Mouse (Mus musculus) hindbrain, embryonic 12.5 days (tissue): ENCODE data around the gene Setd2. TPM values are rescaled to one million over a fixed set of nuclear protein-coding genes. Genes with fewer than 3 reads are reported as not detected.

Source experiments
- ATAC-seq: fragments of 200-750 bp; cut with Nextera tagmentation; 2 replicates; pipeline ENCODE4 v1.8.0; 2017; ENCODE audit warnings: moderate TSS enrichment; ENCODE audit not compliant: low FRiP score
- H3K27ac ChIP-seq: fragments of 300-500 bp; sonication (generic); 2 replicates; pipeline ENCODE4 v1.5.1; 2016; ENCODE audit warnings: mild to moderate bottlenecking
- H3K27me3 ChIP-seq: fragments of 300-500 bp; sonication (generic); 2 replicates; pipeline ENCODE4 v1.6.1; 2016; ENCODE audit warnings: mild to moderate bottlenecking
- H3K36me3 ChIP-seq: fragments of 300-500 bp; sonication (generic); 2 replicates; pipeline ENCODE4 v1.6.1; 2016; ENCODE audit warnings: mild to moderate bottlenecking
- H3K4me1 ChIP-seq: fragments of 300-500 bp; sonication (generic); 2 replicates; pipeline ENCODE4 v1.6.1; 2016
- H3K4me2 ChIP-seq: fragments of 300-500 bp; sonication (generic); replicated peaks from 2 replicates; pipeline ENCODE4 v1.6.1; 2016; ENCODE audit warnings: mild to moderate bottlenecking
- H3K4me3 ChIP-seq: fragments of 300-500 bp; sonication (generic); 2 replicates; pipeline ENCODE4 v1.5.1; 2016; ENCODE audit warnings: mild to moderate bottlenecking
- H3K9ac ChIP-seq: fragments of 300-500 bp; sonication (generic); 2 replicates; pipeline ENCODE4 v1.6.1; 2016; ENCODE audit warnings: mild to moderate bottlenecking, moderate library complexity
- H3K9me3 ChIP-seq: fragments of 300-500 bp; sonication (generic); replicated peaks from 2 replicates; pipeline ENCODE4 v1.6.1; 2016; ENCODE audit warnings: mild to moderate bottlenecking
- WGBS: fragments of 180-500 bp; shearing (Covaris S2); methylation state at CpG from one replicate; pipeline ENCODE4 v1.1.7; 2016; 5-methylcytosine and 5-hydroxymethylcytosine counted together
- polyA plus RNA-seq: library from polyadenylated mRNA; unstranded; fragments of >200 nt; fragmentation: Nextera tagmentation; extraction: Ambion mirVana; gene quantifications from 2 replicates; pipeline ENCODE4 v1.2.1, GENCODE M21; 2016

Gene Setd2
- polyA plus RNA-seq = 48.7 and 49.7 TPM in 2 replicates

- Histone ChIP-seq H3K9ac (peak within 1 kb of the TSS; percentile 91), H3K4me2 (peak within 1 kb of the TSS; percentile 83), H3K27me3 (no peaks in the 10 kb centered on the region), H3K4me1 (peaks cover 26% of the 10 kb centered on the region), H3K4me3 (peak within 1 kb of the TSS; percentile 97), H3K9me3 (no peaks in the 10 kb centered on the region), H3K27ac (peak within 1 kb of the TSS; percentile 100), H3K36me3 (no peaks in the 10 kb centered on the region)
- ATAC-seq = peak; percentile 67
- WGBS = under 1% methylated on average over 62 of the region's 109 CpGs
Observed at GRCm38 (mm10) chr9:110532538-110533291, at the start of gene Setd2. Gene Setd2 (plus strand): TSS chr9:110532597.

GRCm38 (mm10) chr9:110488841-110489240 lies 43.6 kb upstream of the Setd2 start:
- H3K9me3 ChIP-seq = 0 out of 2 replicates have a peak, but pooled peaks cover 6% of the 10 kb centered on the region
- H3K4me2 ChIP-seq = no peak overlapping the region
- WGBS = 24% methylated on average over 4 of the region's 4 CpGs
- no peak overlapping the region for H3K4me3 ChIP-seq
- no peaks in the 10 kb centered on the region for H3K27me3 ChIP-seq
- no peak overlapping the region for H3K9ac ChIP-seq
- H3K4me1 ChIP-seq = no peaks in the 10 kb centered on the region
- H3K27ac ChIP-seq = no peak overlapping the region
- no peak for ATAC-seq
- H3K36me3 ChIP-seq = no peaks in the 10 kb centered on the region

GRCm38 (mm10) chr9:110490913-110491312 lies 41.5 kb upstream of the Setd2 start:
- Histone ChIP-seq H3K9me3 (0 out of 2 replicates have a peak, but pooled peaks cover 6% of the 10 kb centered on the region), H3K36me3 (no peaks in the 10 kb centered on the region), H3K9ac (no peak overlapping the region), H3K4me3 (no peak overlapping the region), H3K4me1 (no peaks in the 10 kb centered on the region), H3K27ac (no peak overlapping the region), H3K4me2 (no peak overlapping the region), H3K27me3 (no peaks in the 10 kb centered on the region)
- no peak for ATAC-seq
- WGBS = 65% methylated on average over 5 of the region's 5 CpGs

- H3K4me2 ChIP-seq = no peak overlapping the region
- WGBS = 52% methylated on average over 2 of the region's 2 CpGs
- H3K4me1 ChIP-seq = no peaks in the 10 kb centered on the region
- no peak for ATAC-seq
- H3K9ac ChIP-seq = no peak overlapping the region
- H3K4me3 ChIP-seq = no peak overlapping the region
- no peaks in the 10 kb centered on the region for H3K27me3 ChIP-seq
- no peaks in the 10 kb centered on the region for H3K36me3 ChIP-seq
- no peak overlapping the region for H3K27ac ChIP-seq
- no peaks in the 10 kb centered on the region for H3K9me3 ChIP-seq
Observed at GRCm38 (mm10) chr9:110525737-110526136, 6.7 kb upstream of the Setd2 start.

GRCm38 (mm10) chr9:110529002-110529737 lies 3.2 kb upstream of the Setd2 start:
- no peak overlapping the region for H3K4me3 ChIP-seq
- no peak overlapping the region for H3K27ac ChIP-seq
- no peak overlapping the region for H3K9ac ChIP-seq
- 37% methylated on average over 9 of the region's 9 CpGs for WGBS
- no peaks in the 10 kb centered on the region for H3K9me3 ChIP-seq
- H3K4me2 ChIP-seq = no peak overlapping the region
- H3K36me3 ChIP-seq = no peaks in the 10 kb centered on the region
- peaks cover 11% of the 10 kb centered on the region for H3K4me1 ChIP-seq
- no peak for ATAC-seq
- no peaks in the 10 kb centered on the region for H3K27me3 ChIP-seq

- Histone ChIP-seq H3K27me3 (no peaks in the 10 kb centered on the region), H3K9ac (no peak overlapping the region), H3K27ac (no peak overlapping the region), H3K4me2 (no peak overlapping the region), H3K4me3 (no peak overlapping the region), H3K9me3 (no peaks in the 10 kb centered on the region), H3K4me1 (peaks cover 26% of the 10 kb centered on the region), H3K36me3 (no peaks in the 10 kb centered on the region)
- WGBS = 72% methylated on average over 3 of the region's 3 CpGs
- ATAC-seq = no peak
Observed at GRCm38 (mm10) chr9:110530650-110531049, 1.7 kb upstream of the Setd2 start.

- no peak for ATAC-seq
- H3K27ac ChIP-seq = peak overlapping the region; percentile 100
- peak overlapping the region; percentile 52 for H3K4me2 ChIP-seq
- no peaks in the 10 kb centered on the region for H3K9me3 ChIP-seq
- WGBS = 31% methylated on average over 6 of the region's 6 CpGs
- H3K4me1 ChIP-seq = peaks cover 26% of the 10 kb centered on the region
- H3K9ac ChIP-seq = peak overlapping the region; percentile 91; the same call in 1 of the 2 replicates
- H3K4me3 ChIP-seq = peak overlapping the region; percentile 97
- no peaks in the 10 kb centered on the region for H3K27me3 ChIP-seq
- H3K36me3 ChIP-seq = no peaks in the 10 kb centered on the region
Observed at GRCm38 (mm10) chr9:110531151-110531791, 1.1 kb upstream of the Setd2 start.

GRCm38 (mm10) chr9:110531914-110532489 lies 395 bp upstream of the Setd2 start:
- H3K36me3 ChIP-seq = no peaks in the 10 kb centered on the region
- H3K27ac ChIP-seq = peak overlapping the region; percentile 100
- peak overlapping the region; percentile 91 for H3K9ac ChIP-seq
- ATAC-seq = peak; percentile 100
- under 1% methylated on average over 41 of the region's 53 CpGs for WGBS
- H3K27me3 ChIP-seq = no peaks in the 10 kb centered on the region
- H3K4me1 ChIP-seq = peaks cover 26% of the 10 kb centered on the region
- H3K9me3 ChIP-seq = no peaks in the 10 kb centered on the region
- H3K4me2 ChIP-seq = peak overlapping the region; percentile 52
- peak overlapping the region; percentile 97 for H3K4me3 ChIP-seq

GRCm38 (mm10) chr9:110533645-110534044 lies 1.2 kb downstream of the Setd2 start:
- H3K4me2 ChIP-seq = peak overlapping the region; percentile 83
- no peak for ATAC-seq
- no peaks in the 10 kb centered on the region for H3K36me3 ChIP-seq
- no peaks in the 10 kb centered on the region for H3K27me3 ChIP-seq
- no peaks in the 10 kb centered on the region for H3K9me3 ChIP-seq
- H3K4me3 ChIP-seq = peak overlapping the region; percentile 97
- peaks cover 26% of the 10 kb centered on the region for H3K4me1 ChIP-seq
- 50% methylated on average over 5 of the region's 5 CpGs for WGBS
- H3K27ac ChIP-seq = peak overlapping the region; percentile 100
- peak overlapping the region; percentile 91 for H3K9ac ChIP-seq

GRCm38 (mm10) chr9:110535114-110535513 lies 2.7 kb downstream of the Setd2 start:
- Histone ChIP-seq H3K4me2 (peak overlapping the region; percentile 83), H3K27ac (no peak overlapping the region), H3K4me1 (peaks cover 26% of the 10 kb centered on the region), H3K9ac (no peak overlapping the region), H3K36me3 (no peaks in the 10 kb centered on the region), H3K4me3 (no peak overlapping the region), H3K9me3 (no peaks in the 10 kb centered on the region), H3K27me3 (no peaks in the 10 kb centered on the region)
- 72% methylated on average over 2 of the region's 2 CpGs for WGBS
- no peak for ATAC-seq

GRCm38 (mm10) chr9:110536636-110537035 lies 4.2 kb downstream of the Setd2 start:
- H3K4me2 ChIP-seq = no peak overlapping the region
- WGBS = 93% methylated on average over 2 of the region's 2 CpGs
- H3K36me3 ChIP-seq = no peaks in the 10 kb centered on the region
- no peak overlapping the region for H3K27ac ChIP-seq
- ATAC-seq = no peak
- H3K4me3 ChIP-seq = no peak overlapping the region
- H3K9ac ChIP-seq = no peak overlapping the region
- no peaks in the 10 kb centered on the region for H3K27me3 ChIP-seq
- H3K9me3 ChIP-seq = no peaks in the 10 kb centered on the region
- H3K4me1 ChIP-seq = peaks cover 21% of the 10 kb centered on the region

- no peak for ATAC-seq
- no peak overlapping the region for H3K27ac ChIP-seq
- H3K36me3 ChIP-seq = no peaks in the 10 kb centered on the region
- H3K4me2 ChIP-seq = no peak overlapping the region
- H3K9ac ChIP-seq = no peak overlapping the region
- H3K9me3 ChIP-seq = no peaks in the 10 kb centered on the region
- no peak overlapping the region for H3K4me3 ChIP-seq
- H3K4me1 ChIP-seq = peaks cover 21% of the 10 kb centered on the region
- H3K27me3 ChIP-seq = no peaks in the 10 kb centered on the region
Observed at GRCm38 (mm10) chr9:110538511-110538910, 6.1 kb downstream of the Setd2 start.
